Mouse (Mus musculus): ENCODE measurements around the gene Fam171a1.

Gene Fam171a1

DNA sequence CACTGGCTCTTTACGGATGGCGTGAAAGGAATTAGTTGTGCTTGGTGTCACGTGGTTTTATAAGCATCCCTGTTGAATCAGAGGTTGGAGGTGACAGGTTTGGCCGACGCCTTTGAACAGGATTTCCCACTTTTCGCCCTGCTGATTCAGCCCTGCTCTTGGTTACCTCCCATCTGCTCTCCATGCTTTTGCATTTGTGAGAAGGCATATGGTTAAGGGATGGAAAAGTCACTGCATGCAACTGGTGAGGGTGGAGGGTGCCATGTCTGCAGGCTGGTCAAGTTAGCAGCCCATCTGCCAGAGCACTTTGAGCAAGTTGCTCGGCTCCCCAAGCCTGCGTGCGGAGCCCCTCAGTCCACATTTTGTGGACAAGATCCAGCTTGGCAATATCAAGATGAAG is 18.4 kb downstream of the Fam171a1 start:
- in situ Hi-C loops (cut with MboI; ENCODE audit: low pct_unique_long_range_greater_than_20kb in 1 of 2, low sequenced_read_pairs in 2 of 2, unreplicated experiment in 1 of 2), result no loop called here

DNA sequence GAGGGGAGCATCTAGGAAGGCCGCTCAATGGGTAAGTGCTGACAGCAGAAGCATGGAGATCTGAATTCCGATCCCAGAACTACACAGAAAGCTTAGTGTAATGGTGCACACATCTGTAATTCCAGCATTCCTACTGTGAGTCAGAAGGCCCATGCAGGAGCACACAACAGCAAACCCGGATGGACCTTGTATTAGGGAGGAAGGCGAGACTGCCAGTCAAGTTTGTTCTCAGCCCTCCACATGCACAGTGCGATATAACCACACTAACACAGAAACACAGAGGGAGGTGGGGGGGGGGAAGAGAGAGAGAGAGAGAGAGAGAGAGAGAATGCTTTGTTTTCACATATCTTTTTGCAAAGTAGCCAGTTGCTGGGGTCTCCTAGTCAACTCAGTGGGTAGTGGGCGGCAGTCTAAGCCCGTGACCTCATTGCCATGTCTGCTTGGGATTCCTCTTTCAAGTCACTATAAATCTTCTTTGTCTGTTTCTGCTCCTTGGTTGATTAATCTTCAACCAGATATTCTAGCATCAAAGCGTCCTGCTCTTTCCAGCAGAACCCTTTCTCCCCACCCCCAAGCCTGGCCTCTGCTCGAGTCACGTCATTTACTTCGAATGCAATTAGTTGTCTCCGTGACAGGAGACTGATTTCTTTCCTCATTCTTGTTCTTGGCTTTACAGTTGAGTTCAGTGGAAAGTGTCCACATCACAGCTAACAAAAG is 20.7 kb downstream of the Fam171a1 start:
- in situ Hi-C loops (cut with MboI; ENCODE audit: low pct_unique_long_range_greater_than_20kb in 1 of 2, low sequenced_read_pairs in 2 of 2, unreplicated experiment in 1 of 2), result no loop called here

DNA sequence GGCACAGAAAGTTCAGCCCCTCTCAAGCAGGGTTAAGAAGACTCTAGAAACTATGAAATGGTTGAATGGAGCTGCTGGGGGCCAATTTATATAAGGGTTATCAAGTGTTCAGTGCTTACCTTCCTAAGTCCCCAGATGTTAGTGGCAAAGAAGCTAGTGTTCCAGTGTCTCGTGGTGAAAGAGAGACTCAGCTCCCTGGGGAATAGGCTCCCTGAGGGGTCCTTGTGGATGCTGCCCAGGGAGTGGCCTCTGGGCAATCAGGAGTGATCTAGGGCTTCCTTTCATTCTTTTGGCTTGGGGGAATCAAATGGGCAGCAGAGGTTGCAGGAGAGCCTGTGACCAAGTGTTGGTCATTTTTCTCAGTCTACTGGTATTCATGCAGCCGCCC is 21.3 kb downstream of the Fam171a1 start:
- in situ Hi-C loops (cut with MboI; ENCODE audit: low pct_unique_long_range_greater_than_20kb in 1 of 2, low sequenced_read_pairs in 2 of 2, unreplicated experiment in 1 of 2), result no loop called here

DNA sequence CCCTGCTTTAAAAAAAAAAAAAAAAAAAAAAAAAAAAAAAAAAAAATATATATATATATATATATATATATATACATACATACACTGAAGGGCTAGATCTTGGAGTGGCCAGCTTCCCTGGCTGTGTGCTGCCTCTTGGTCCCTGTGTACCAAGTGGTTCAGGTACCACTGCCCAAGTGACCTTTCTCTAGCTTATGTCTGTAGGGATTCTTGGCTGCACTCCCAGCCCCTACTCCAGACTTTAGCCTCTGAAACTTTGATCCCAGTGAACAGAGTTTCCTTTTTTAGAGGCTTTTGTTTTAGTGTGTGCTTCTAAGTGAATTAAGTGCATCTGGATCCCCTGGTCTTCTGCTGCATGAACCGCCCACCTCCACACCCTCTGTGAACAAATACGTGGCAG is 24.3 kb downstream of the Fam171a1 start:
- in situ Hi-C loops (cut with MboI; ENCODE audit: low pct_unique_long_range_greater_than_20kb in 1 of 2, low sequenced_read_pairs in 2 of 2, unreplicated experiment in 1 of 2), result no loop called here

DNA sequence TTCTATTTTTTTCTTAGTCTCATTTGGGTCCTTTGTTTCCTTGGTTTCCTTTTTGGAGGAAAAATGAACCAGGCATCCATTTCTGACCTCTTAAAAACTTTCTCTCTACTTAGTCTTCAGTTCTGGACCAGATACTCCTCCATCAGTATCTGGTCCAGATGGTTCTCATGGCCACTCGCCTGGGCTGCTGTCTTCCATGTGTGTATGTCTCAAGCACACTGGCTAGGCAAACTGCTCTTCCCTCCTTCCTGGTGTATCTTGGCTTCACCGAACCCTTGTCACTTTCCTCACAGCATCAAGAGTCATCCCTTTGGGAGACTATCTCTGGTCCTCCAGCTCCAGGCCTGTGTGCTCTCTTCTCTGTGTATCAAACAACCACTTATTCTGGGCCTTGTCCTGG is 25.0 kb downstream of the Fam171a1 start:
- in situ Hi-C loops (cut with MboI; ENCODE audit: low pct_unique_long_range_greater_than_20kb in 1 of 2, low sequenced_read_pairs in 2 of 2, unreplicated experiment in 1 of 2), result no loop called here

DNA sequence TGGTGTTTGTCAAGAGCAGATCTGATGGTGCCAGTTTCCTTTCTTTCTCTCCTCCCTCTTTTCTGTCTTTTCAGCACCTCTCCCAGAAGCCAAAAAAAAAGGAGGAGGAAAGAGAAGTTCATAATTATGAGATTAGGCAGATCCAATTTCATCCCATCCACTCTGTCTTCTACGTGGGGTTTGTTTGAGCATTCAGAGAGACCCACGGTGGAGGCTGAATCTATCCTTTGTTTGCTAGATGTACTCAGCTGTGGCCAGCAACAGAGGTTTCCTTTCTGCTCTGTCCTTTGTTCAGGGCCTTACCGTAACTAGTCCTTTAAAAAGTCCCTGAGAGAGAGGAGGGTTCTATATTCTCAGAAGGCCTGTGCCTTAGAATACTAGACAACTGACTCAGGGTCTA is 25.6 kb downstream of the Fam171a1 start:
- in situ Hi-C loops (cut with MboI; ENCODE audit: low pct_unique_long_range_greater_than_20kb in 1 of 2, low sequenced_read_pairs in 2 of 2, unreplicated experiment in 1 of 2), result no loop called here

DNA sequence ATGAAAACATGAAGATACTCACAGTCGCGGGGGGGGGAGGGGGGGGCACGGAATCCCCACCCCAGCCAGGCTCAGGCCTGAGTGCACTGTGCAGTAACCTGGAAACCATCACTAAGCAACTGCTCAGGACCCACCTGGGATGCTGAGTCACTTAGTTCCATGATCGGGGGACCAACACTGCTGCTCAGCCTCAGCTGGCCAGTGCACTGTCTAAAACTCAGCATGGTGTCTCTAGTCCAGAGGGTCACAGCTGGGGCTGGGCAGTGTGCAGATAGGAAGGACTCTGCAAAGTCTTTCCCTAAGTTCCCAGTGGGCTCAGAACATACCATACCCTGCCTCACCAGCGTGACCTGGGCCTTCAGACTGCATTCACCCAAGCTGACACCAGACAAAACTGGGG is 26.6 kb downstream of the Fam171a1 start:
- in situ Hi-C loops (cut with MboI; ENCODE audit: low pct_unique_long_range_greater_than_20kb in 1 of 2, low sequenced_read_pairs in 2 of 2, unreplicated experiment in 1 of 2), result no loop called here

DNA sequence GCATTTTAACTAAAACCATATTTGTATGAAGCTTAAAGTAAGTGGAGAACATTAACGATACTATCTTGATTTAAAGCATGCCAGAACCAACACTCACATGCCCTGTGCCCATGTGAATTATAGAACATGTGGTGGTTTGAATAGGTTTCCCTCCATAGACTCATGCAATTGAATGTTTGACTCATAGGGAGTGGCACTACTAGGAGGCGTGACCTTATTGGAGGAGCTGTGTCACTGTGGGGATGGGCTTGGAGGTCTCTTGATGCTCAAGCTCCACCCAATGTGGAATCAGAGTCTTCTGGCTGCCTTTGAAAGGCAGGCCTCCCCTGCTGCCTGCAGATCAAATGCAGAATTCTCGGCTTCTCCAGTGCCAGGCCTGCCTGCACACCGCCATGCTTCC is 27.8 kb downstream of the Fam171a1 start:
- in situ Hi-C loops (cut with MboI; ENCODE audit: low pct_unique_long_range_greater_than_20kb in 1 of 2, low sequenced_read_pairs in 2 of 2, unreplicated experiment in 1 of 2), result no loop called here

DNA sequence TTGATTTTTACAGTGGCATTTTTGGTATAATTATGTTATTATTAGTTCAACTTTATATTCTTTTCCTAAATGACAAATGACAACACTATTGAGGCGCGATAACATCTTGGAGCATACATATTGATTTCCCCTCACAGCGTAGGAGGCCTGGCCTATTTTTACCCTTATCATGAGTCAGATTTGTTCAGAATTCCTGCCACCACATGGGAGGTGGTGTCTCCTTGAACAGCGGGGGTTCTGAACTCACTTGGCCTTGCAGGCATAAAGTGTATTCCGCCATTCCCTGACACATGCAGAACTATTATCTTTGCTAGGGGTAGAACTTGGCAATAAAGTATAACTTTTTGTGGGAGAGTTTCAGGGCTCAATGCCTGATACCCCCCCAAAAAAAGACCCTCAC is 30.3 kb downstream of the Fam171a1 start:
- in situ Hi-C loops (cut with MboI; ENCODE audit: low pct_unique_long_range_greater_than_20kb in 1 of 2, low sequenced_read_pairs in 2 of 2, unreplicated experiment in 1 of 2), result no loop called here

DNA sequence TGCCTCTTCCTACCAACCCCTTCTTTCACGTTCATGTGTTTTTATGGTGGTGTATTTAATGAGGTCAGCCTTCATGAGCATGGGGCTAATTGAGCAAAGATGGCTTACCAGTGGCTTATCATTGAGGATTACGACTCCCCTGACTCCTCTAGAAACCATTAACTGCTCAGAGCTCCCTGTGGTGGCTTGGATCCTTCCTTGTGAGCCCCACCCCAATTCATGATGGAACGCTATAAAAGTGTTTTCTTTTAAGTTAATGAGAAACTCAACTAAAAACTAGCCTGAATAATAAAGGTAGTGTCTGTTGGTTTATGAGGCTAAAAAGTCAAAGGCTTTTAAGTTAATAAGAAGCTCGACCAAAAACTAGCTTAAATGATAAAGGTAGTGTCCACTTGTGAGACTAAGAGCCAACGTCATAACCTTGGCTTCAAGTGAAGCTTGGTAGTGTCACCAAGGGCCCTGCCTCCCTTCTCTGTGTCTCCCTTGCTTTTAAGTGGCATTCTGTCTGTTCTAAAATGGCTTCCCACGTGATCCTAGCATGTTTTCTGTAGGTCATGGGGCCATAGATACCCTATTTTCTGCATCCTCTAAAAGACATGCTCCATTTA is 33.6 kb downstream of the Fam171a1 start:
- in situ Hi-C loops (cut with MboI; ENCODE audit: low pct_unique_long_range_greater_than_20kb in 1 of 2, low sequenced_read_pairs in 2 of 2, unreplicated experiment in 1 of 2), result no loop called here

DNA sequence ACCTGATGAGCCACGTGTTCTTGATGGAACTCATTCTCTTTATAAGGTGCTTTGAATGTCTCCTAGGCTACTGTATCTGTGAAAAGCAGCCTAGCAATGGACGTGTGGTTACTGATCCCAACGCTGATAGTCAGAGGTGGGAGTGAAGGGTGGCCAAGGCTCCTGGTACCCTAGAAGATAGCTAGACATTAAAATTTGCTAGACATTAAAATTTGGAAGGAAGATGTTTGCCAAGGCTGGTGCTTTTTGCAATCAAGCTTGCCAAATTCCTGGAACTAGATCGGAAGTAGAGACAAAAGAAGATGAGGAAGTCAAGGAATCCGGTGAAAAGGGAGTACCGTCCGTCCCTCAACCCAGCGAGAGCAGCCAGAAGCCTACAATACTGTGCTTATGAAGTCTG is 34.7 kb downstream of the Fam171a1 start:
- in situ Hi-C loops (cut with MboI; ENCODE audit: low pct_unique_long_range_greater_than_20kb in 1 of 2, low sequenced_read_pairs in 2 of 2, unreplicated experiment in 1 of 2), result no loop called here

DNA sequence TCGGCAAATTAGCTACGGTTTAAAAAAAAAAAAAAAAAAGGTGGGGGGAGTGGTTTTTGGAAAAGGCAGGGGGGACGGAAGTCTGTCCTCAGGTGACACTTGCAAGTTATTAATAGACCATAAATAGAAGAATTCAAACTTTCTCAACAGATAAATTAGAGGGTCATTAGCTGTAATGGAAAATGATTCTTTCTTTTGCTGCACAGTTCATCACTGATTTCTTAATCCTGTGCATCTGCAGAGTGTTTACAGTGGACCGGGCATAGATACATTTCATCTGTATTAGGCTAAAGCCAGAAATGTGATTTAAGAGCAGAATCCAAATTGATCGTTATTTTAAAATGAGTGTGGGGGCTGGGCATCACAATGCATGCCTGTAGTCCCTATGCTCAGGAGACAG is 36.3 kb downstream of the Fam171a1 start:
- in situ Hi-C loops (cut with MboI; ENCODE audit: low pct_unique_long_range_greater_than_20kb in 1 of 2, low sequenced_read_pairs in 2 of 2, unreplicated experiment in 1 of 2), result no loop called here

DNA sequence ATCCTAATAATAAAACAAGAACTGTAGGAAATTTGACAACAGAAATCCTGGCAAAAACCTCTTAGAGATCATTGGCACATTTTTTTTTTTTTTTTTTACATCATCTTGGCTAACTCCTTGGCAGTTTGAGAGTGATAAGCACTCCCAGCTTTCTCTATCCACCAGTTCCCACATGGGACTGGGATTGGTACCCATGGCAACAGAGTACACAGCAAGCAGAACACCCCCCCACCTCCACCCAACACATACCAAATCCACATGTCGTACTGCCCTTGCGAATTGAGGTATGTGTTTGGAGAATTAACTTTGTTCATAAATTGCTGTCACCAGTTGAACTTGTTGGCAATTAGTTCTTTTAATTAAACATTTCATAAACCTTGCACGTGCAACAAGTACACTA is 37.3 kb downstream of the Fam171a1 start:
- in situ Hi-C loops (cut with MboI; ENCODE audit: low pct_unique_long_range_greater_than_20kb in 1 of 2, low sequenced_read_pairs in 2 of 2, unreplicated experiment in 1 of 2), result no loop called here

DNA sequence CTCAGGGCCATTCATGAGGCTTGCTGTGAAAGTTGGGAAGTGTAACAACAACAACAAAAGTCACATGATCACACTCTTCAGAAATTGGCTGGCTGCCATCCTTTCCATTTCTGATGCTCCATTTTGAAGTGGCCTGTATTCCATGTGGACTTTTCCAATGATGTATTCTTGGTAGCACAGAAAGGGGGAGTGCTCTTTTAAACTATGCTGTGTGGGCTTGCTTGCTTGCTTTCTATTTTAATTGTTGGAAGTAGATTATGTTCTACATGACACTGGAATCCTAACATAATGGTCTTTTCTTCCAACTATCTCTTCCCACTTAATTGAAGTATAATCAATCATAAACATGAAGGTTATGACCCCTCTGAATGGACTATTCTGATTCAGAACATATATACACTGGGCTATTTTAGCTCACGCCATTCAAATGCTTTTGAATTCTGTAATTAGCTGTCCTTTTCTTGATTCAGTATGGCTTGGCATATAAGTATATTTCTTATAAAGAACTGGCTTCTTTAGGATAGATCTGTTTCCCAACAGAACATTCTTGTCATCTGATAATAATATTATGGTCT is 40.2 kb downstream of the Fam171a1 start:
- in situ Hi-C loops (cut with MboI; ENCODE audit: low pct_unique_long_range_greater_than_20kb in 1 of 2, low sequenced_read_pairs in 2 of 2, unreplicated experiment in 1 of 2), result no loop called here

DNA sequence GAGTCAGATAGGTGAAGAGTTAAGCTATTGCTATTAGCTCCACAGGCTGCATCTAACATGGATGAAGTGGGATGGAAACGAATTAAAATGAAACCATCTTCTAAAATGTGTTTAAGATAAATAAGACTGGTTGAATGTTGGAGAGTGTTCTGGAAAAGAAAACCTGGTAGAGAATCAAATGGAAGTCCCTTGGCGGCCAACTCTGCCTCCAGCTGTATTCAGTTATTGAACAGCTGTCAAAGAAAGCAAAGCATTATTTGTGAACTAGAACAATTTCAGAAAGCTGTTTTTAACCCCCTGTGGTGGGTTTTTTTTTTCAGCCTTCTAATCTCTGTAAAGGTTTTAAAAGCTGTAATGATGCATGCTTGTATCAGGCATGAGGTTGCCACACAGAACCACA is 41.0 kb downstream of the Fam171a1 start:
- in situ Hi-C loops (cut with MboI; ENCODE audit: low pct_unique_long_range_greater_than_20kb in 1 of 2, low sequenced_read_pairs in 2 of 2, unreplicated experiment in 1 of 2), result no loop called here

DNA sequence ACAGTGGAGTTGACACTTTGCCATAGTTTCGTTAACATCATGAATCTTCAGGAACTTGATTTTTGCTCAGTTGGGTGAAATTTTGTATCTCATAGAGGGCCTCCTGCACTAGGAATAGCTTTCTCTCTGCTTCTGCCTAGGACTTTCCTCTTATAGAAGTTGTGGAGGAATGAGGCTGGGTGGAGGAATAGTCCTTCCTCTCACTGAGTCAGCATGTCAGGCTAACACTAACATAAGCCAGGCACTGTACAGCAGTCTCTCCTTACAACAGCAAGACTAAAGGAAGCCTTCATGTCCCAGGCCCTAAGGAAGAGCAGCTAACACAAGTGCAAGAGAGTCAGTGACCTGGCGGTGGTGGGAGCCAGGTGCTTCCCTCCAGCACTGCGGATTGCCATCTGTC is 43.0 kb downstream of the Fam171a1 start:
- in situ Hi-C loops (cut with MboI; ENCODE audit: low pct_unique_long_range_greater_than_20kb in 1 of 2, low sequenced_read_pairs in 2 of 2, unreplicated experiment in 1 of 2), result no loop called here

DNA sequence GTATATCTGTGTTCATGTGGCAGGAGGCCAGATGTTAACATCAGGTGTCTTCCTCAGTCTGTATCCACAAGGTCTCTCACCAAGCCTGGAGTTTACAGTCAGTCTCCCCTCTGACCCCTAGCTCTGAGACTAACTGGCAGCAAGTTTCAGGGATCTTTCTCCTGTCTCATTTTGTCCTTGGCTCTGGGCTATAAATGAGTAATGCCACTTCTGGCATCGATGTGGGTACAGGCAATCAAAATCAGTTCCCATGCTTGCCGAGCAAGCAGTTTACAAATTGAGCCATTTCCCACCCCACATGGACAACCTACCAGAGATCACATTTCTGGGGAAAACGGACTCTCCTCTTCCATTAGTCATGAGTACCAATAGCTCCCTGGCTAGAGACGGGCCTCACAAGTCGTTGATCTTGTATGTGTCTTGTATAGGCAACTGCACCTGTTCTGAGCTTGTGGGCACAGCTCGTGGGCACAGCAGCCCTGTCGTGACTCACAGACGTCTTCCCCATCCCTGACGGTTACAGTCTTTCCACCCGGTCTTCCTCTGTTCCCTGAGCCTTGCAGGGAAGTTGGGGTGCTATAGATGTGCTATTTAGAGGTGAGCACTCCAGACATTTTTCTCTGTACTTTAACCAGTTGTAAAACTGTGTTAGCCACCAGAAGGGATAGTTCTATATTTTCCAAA is 43.8 kb downstream of the Fam171a1 start:
- in situ Hi-C loops (cut with MboI; ENCODE audit: low pct_unique_long_range_greater_than_20kb in 1 of 2, low sequenced_read_pairs in 2 of 2, unreplicated experiment in 1 of 2), result no loop called here

DNA sequence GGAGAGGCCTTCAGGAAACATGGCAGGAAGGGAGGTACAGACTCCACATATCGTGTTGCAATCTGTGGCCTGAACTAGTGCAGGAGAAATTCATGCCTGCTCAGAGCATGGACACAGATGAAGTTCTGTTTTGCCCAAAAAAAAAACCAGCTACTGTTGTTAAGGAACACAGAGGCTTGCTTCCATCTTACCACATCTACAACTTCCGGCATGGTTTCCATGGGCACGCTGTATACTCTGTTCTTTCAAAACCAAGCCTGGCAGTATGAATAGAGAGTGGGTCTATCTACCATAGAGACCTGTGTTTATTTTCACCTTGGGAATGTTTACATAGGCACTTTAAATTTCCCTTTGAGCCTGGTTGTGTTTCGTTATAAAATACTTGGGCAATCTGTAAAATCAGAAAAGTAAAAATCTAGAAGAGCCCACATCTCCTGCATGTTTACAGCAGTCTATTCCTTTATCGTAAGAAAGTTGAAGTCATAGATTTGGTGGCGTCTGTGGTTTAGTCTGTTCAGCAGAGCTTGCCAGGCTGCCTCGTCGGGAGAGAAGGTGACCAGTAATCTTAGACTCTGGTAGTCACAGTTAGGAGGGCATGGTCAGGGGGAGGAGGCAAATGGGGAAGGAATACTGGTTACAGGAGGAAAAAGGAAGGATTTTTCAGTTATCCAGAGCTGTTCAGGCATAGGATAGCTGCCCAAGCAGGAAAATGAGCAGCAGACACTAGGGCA is 44.8 kb downstream of the Fam171a1 start:
- in situ Hi-C loops (cut with MboI; ENCODE audit: low pct_unique_long_range_greater_than_20kb in 1 of 2, low sequenced_read_pairs in 2 of 2, unreplicated experiment in 1 of 2), result no loop called here

DNA sequence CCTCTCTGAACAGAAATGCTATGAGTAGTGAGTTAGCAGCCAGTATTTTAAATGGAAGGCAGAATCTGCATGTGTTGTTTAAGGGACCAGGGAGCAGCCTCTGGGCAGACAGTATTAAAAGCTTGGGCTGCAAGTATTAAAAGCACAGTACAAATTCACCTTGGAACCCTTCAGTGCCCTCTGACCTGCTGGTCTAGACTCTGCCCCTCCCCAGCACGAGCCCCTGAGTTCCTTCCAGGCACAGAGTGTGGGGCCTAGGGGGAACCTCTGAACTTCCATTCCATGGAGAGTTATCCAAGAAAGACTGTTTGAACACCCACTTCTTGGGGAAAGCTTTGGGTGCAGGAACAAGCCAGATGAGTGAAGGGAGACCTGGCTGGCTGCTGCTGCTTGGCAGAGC is 47.6 kb downstream of the Fam171a1 start:
- in situ Hi-C loops (cut with MboI; ENCODE audit: low pct_unique_long_range_greater_than_20kb in 1 of 2, low sequenced_read_pairs in 2 of 2, unreplicated experiment in 1 of 2), result no loop called here

Measured in mouse embryonic stem cell (cell line).